Mouse (Mus musculus): ENCODE data around the gene Glod4. TPM values are rescaled to one million over a fixed set of nuclear protein-coding genes. Genes with fewer than 3 reads are reported as not detected.

Glod4 gene
- polyA plus RNA-seq, 1 experiment from 2014 or later = 116 TPM

DNA sequence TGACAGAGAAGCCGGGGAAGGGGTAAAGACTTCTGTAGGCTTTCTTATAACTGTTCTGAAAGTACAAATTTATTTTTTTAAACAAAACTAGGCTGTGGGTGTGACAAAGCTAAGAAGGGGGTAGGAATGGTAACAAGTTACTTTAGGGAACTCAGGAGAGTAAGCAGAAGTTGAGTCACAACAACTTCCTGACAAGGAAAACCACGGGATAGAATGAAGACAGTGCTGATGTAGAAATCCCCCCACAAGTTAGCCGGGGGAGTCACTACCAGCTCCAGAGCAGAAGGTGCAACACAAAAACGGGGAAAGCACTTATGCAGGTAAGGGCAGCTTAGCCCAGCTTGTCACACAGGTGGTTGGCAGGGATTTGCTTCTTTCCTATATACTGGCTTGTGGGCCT is 155.0 kb downstream of the Glod4 start:
- H3K9ac ChIP-seq (replicated peaks) = no peak overlapping the region
- no peaks in the 10 kb centered on the region for H3K9me3 ChIP-seq
- H3K4me2 ChIP-seq (replicated peaks) = no peak overlapping the region
- H3K36me3 ChIP-seq = peaks cover 29% of the 10 kb centered on the region
- H3K27ac ChIP-seq (replicated peaks) = no peak overlapping the region
- ATAC-seq (ENCODE audit: low FRiP score, low read depth) = no peak
- 85% methylated on average over 4 of the region's 4 CpGs for WGBS
- H3K4me1 ChIP-seq = no peaks in the 10 kb centered on the region
- no peak overlapping the region for H3K4me3 ChIP-seq
- no peaks in the 10 kb centered on the region for H3K27me3 ChIP-seq

DNA sequence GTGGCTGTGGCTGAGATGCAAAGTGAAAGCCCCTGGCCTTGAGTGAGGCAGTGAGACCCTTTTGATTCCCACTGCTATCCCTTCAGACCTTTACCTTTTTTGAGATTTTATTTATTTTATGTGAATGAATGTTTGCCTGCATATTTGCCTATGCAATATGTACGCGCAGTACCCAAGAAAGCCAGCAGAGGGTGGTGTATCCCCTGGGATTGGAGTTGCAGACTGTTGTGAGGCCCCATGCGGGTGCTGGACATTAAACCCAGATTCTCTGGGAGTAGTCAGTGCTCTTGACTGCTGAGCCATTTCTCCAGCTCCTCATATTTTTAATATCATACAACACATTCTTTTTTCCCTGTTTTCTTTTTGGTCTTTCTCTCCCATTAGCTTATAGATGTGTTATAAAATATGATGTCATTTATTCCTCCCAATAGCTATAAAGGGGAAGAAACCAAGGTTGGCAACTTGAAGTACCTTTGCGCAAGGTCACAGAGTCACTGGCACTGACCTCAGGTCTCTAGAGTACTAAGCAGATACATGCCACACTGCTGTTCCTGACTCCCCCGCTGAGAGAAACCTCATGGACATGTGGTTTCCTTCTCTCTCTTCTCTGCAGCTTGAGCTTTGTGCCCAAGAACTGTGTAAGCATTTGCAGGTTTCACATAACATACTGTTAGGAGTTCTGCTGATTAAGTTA is 157.5 kb downstream of the Glod4 start:
- H3K4me3 ChIP-seq = no peak overlapping the region
- H3K36me3 ChIP-seq = peaks cover 33% of the 10 kb centered on the region
- H3K27me3 ChIP-seq = no peaks in the 10 kb centered on the region
- no peak overlapping the region for H3K27ac ChIP-seq (replicated peaks)
- no peaks in the 10 kb centered on the region for H3K9me3 ChIP-seq
- no peak overlapping the region for H3K4me2 ChIP-seq (replicated peaks)
- no peak overlapping the region for H3K9ac ChIP-seq (replicated peaks)
- WGBS = 67% methylated on average over 5 of the region's 5 CpGs
- H3K4me1 ChIP-seq = no peaks in the 10 kb centered on the region
- ATAC-seq (ENCODE audit: low FRiP score, low read depth) = no peak

DNA sequence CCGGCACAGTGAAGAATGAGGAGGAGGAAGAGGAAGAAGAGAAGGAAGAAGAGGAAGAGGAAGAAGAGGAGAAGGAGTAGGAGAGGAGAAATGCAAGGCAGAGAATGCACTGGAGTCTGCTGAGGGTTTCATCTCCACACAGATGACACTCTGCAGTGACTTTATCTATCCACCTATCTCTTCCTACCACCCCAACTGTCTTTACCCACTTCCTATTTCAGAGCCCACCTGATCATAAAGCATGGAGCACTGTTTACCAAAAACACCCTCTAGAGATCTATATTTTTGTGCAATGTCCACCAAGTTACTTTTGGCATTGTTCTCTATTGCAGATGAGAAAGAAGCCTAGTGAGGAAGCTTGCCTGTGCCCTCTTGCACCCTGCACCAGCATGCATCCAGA is 158.6 kb downstream of the Glod4 start:
- no peaks in the 10 kb centered on the region for H3K4me1 ChIP-seq
- H3K4me3 ChIP-seq = no peak overlapping the region
- no peaks in the 10 kb centered on the region for H3K27me3 ChIP-seq
- H3K9me3 ChIP-seq = no peaks in the 10 kb centered on the region
- no peak overlapping the region for H3K27ac ChIP-seq (replicated peaks)
- H3K36me3 ChIP-seq = peaks cover 41% of the 10 kb centered on the region
- WGBS = 83% methylated on average over 1 of the region's 1 CpGs
- ATAC-seq (ENCODE audit: low FRiP score, low read depth) = no peak
- H3K4me2 ChIP-seq (replicated peaks) = no peak overlapping the region
- no peak overlapping the region for H3K9ac ChIP-seq (replicated peaks)

DNA sequence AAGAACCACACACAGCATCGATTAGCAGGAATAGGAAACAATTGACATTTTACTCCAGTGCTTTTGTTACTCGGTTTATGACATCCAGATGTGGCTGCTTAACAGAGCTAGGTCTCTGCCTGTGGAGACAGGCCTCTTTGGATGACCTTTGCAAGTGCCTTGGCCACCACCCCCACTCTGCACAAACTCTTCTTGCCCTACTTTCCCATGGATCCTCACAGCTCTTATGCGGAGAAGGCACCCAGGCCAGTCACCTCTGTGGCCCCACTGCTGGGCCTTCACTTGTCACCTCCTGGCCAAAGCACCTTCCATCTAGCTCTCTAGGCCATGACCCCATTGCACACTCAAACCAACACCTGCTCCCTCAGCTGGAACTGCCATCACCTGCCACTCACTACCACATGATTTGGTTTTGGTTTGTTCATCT is 159.6 kb downstream of the Glod4 start:
- no peak overlapping the region for H3K27ac ChIP-seq (replicated peaks)
- no peak for ATAC-seq (ENCODE audit: low FRiP score, low read depth)
- 76% methylated on average over 3 of the region's 3 CpGs for WGBS

DNA sequence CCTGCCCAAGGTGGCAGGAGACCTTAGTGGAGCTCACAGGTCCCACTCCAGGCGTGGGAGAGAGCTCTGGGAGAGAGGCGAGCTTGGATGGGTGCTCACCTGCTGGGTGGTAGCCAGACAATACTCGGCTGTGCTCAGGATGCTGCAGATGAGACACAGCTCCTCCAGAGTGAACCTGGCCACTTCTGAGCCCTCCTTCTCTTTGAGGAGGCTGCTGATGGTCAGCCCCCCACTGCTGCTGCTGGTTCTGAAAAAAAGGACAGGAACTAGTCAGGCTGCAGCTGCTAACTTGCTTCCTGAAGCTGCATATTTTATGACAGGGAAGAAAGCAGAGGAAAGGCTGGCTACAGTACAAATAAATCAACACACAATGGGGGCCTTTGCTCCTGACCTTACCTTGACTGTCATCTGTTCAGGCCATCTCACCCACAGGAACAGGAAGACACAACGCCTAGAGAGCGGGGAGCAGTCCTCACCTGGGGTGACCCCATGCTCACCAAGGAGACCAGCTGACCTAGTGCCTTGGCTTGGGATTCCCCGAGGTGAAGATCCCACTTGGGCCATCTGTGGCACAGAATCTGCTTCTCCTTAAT is 162.4 kb downstream of the Glod4 start:
- WGBS = 86% methylated on average over 6 of the region's 6 CpGs
- Histone ChIP-seq H3K27me3 (no peaks in the 10 kb centered on the region), H3K36me3 (peaks cover 45% of the 10 kb centered on the region), H3K4me2 (replicated peaks) (no peak overlapping the region), H3K9ac (replicated peaks) (no peak overlapping the region), H3K9me3 (no peaks in the 10 kb centered on the region), H3K27ac (replicated peaks) (no peak overlapping the region), H3K4me1 (no peaks in the 10 kb centered on the region), H3K4me3 (no peak overlapping the region)
- ATAC-seq (ENCODE audit: low FRiP score, low read depth) = no peak

More for the DNA sequence above, 159.6 kb downstream of the Glod4 start:
- H3K9ac ChIP-seq (replicated peaks) = no peak overlapping the region
- no peak overlapping the region for H3K4me2 ChIP-seq (replicated peaks)
- no peaks in the 10 kb centered on the region for H3K4me1 ChIP-seq
- H3K27me3 ChIP-seq = no peaks in the 10 kb centered on the region
- peaks cover 43% of the 10 kb centered on the region for H3K36me3 ChIP-seq
- no peak overlapping the region for H3K4me3 ChIP-seq
- no peaks in the 10 kb centered on the region for H3K9me3 ChIP-seq

DNA sequence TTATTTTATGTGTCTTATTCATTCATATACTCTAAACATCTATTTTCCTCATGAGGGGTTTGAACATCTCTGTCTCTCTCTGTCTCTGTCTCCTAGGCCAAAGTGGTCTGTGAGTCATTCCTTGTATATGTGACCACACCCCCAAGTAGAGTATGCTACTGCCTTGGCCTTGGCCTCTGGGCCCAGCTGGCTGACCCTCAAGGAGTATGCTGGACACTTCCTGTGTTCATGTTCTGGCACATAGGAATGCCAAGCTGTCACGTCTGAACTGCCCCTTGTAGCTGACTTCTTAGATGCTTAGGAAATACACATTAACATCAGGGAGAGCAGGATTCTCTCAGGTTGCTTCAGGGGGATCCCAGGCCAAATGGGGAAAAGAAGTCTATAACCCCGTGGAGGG is 163.2 kb downstream of the Glod4 start:
- Histone ChIP-seq H3K36me3 (peaks cover 46% of the 10 kb centered on the region), H3K4me1 (no peaks in the 10 kb centered on the region), H3K4me2 (replicated peaks) (no peak overlapping the region), H3K27me3 (no peaks in the 10 kb centered on the region), H3K27ac (replicated peaks) (no peak overlapping the region), H3K9me3 (no peaks in the 10 kb centered on the region), H3K4me3 (no peak overlapping the region), H3K9ac (replicated peaks) (no peak overlapping the region)
- ATAC-seq (ENCODE audit: low FRiP score, low read depth) = no peak
- WGBS = 79% methylated on average over 2 of the region's 2 CpGs

DNA sequence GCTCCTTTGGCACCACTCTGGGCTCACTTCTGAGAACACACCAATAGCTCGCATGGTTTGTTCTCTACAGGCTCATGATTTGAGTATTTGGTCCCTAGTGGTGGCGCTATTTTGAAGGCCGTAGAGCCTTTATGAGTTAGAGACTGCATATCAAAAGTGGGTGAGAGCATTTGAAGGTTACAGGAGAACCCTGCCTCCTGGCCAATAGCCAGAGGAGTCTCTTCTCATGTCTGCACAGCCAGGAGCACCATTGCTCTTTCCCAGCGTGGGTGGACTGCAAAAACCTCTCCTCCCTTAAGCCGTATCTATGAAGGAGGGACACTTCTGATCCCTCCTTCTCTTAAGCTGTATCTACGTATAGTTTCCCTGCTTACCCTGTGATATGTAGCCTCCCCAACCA is 166.2 kb downstream of the Glod4 start:
- Histone ChIP-seq H3K4me2 (replicated peaks) (no peak overlapping the region), H3K27ac (replicated peaks) (no peak overlapping the region), H3K4me1 (no peaks in the 10 kb centered on the region), H3K9me3 (no peaks in the 10 kb centered on the region), H3K9ac (replicated peaks) (no peak overlapping the region), H3K27me3 (no peaks in the 10 kb centered on the region), H3K36me3 (peaks cover 43% of the 10 kb centered on the region), H3K4me3 (no peak overlapping the region)
- 84% methylated on average over 6 of the region's 6 CpGs for WGBS
- ATAC-seq (ENCODE audit: low FRiP score, low read depth) = no peak

DNA sequence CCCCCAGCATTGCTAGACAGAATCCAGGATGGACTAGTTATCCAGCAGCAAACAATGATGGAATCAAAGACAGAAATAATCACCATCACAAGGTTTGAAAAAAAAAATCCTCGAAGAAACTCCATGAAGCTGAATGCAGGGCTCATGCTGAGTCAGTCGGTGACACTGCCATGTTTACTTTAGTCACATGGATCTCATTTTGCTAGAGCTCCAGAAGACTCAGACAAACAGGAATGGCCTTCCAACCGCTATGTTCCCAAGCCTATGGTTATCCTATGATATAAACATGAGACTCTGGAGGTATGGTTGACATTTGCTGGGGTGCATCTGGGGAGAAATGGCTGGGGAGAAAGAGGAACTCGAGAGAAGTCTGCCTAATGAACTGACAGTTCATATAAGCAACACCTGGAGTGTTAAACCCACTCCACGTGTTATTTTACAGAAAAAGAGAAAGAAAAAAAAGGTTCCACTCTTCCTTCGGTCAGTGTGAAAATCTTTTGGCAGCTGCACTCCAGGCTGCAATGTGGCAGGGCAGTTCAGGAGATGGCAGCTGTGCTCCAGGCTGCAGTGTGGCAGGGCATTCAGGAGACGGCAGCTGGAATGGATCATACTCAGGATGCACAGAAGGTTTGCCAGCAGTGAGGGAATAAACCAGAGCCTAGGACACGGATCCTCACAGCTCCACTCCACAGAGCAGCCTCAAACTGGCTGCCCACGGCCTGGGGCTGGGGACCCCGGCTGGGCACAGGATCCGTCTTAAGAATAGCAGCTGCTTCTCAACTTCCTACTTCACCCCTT is 169.0 kb downstream of the Glod4 start:
- Histone ChIP-seq H3K9me3 (no peaks in the 10 kb centered on the region), H3K27me3 (no peaks in the 10 kb centered on the region), H3K36me3 (peaks cover 16% of the 10 kb centered on the region), H3K9ac (replicated peaks) (no peak overlapping the region), H3K4me1 (no peaks in the 10 kb centered on the region), H3K4me3 (no peak overlapping the region), H3K27ac (replicated peaks) (no peak overlapping the region), H3K4me2 (replicated peaks) (no peak overlapping the region)
- WGBS = 71% methylated on average over 11 of the region's 11 CpGs
- ATAC-seq (ENCODE audit: low FRiP score, low read depth) = no peak

Other genes with a start within 250 kb of the Glod4 start
- gene 1700016K19Rik, start 243.8 kb downstream of the Glod4 start, polyA plus RNA-seq (2016; fragmentation: Nextera tagmentation; extraction: Ambion mirVana) = 0.40 and 1.1 TPM in 2 replicates
- gene Rflnb, start 215.9 kb downstream of the Glod4 start, polyA plus RNA-seq (2016; fragmentation: Nextera tagmentation; extraction: Ambion mirVana) = 13.0 and 14.4 TPM in 2 replicates
- 49.7 and 52.8 TPM in 2 replicates for gene Vps53, start 64.1 kb downstream of the Glod4 start, polyA plus RNA-seq (2016; fragmentation: Nextera tagmentation; extraction: Ambion mirVana)
- gene Fam57a, start 64.1 kb downstream of the Glod4 start, polyA plus RNA-seq (2016; fragmentation: Nextera tagmentation; extraction: Ambion mirVana) = 23.7 and 25.4 TPM in 2 replicates
- gene Dbil5, start 26.1 kb downstream of the Glod4 start, polyA plus RNA-seq (2016; fragmentation: Nextera tagmentation; extraction: Ambion mirVana) = 0.88 TPM in 1 of 2 replicates, not detected in the other
- 26.2 and 33.1 TPM in 2 replicates for gene Gemin4, start 26.1 kb downstream of the Glod4 start, polyA plus RNA-seq (2016; fragmentation: Nextera tagmentation; extraction: Ambion mirVana)
- 16.4 and 17.7 TPM in 2 replicates for gene Mrm3, start within 50 bp of the Glod4 start, polyA plus RNA-seq (2016; fragmentation: Nextera tagmentation; extraction: Ambion mirVana)
- 56.9 and 69.4 TPM in 2 replicates for gene Nxn, start 155.4 kb upstream of the Glod4 start, polyA plus RNA-seq (2016; fragmentation: Nextera tagmentation; extraction: Ambion mirVana)
- gene Timm22, start 163.2 kb upstream of the Glod4 start, polyA plus RNA-seq (2016; fragmentation: Nextera tagmentation; extraction: Ambion mirVana) = 98.8 and 113 TPM in 2 replicates